Mouse (Mus musculus) kidney, adult 9 months (tissue): ENCODE results near the gene Irgc1.

ENCODE experiments used
- DNase-seq: peaks from one replicate; pipeline ENCODE4 v3.0.0; 2022

Gene Irgc1

DNA sequence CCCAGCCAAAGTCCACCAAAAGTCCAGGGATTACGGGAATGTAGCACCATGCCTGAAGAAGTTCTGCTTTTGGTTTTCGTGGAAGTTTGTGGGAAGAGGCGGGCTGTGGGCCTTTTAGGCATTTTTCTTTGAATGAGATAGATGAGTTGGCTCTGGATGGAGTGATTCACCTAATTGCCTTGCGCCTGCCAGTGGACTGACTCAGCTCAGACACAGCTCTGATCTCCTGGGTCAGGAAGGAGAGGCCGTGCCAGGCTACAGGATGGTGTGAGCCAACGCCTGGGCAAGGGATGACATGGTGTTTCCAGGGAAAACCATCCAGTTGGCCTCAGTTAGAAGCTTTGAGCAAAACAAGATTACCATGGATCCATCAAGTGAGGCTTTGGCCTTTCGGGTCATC lies 18.3 kb upstream of the Irgc1 start:
- no peak for DNase-seq

DNA sequence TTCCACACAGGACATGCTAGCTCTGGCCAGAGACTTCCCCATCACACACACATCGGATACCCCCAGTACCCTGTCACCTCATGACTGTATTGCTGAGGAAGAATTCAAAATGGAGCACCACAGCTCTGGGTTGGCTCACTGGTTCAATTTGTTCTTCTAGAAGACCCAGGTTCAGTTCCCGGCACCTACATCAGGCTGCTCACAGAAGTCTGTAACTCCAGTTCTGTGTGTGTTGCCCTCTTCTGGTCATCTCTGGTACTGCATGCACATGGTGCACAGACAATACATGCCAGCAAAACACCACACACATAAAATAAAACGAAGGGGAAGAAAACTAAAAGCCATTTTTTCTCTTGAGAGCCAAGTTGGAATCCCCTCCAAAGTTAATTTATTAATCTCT lies 17.0 kb upstream of the Irgc1 start:
- DNase-seq = no peak

DNA sequence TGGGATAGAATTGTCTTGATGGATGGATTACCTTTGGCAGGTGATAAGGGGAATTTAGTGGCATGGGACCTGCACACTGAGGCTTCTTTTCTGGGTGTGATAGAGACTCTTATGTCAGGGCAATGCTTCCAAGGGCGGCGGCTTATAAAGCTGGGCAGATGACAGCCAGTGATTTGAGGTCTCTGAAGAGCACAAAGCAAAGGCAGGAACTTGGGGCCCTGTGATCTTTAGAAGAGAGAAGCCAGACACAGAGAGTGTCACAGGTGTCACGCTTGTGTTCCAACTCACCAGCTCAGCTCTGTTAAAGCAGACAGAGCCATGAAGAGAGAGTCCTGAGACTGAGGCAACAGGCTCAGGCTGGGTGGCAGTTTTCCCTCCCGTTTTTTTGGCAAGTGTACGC lies 15.8 kb upstream of the Irgc1 start:
- DNase-seq = no peak

DNA sequence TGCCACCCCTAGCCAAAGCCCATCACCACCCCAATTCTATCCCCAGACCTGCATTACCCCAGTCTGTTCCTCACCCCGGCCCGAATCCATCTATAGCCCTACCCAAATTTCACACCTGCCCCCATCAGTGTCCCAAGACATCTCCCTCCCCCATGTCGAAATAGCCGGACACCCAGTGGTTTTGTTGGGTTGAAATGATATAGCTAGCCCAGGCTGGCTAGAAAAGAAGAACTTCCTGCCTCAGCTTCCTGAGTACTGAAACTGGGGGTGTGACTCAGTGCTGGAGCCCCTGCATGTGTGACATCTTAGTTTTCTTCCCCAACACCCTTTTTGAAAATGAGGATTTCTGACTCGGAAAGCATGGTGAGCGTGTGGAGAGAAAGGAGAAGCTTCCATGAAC lies 14.7 kb upstream of the Irgc1 start:
- DNase-seq = no peak

DNA sequence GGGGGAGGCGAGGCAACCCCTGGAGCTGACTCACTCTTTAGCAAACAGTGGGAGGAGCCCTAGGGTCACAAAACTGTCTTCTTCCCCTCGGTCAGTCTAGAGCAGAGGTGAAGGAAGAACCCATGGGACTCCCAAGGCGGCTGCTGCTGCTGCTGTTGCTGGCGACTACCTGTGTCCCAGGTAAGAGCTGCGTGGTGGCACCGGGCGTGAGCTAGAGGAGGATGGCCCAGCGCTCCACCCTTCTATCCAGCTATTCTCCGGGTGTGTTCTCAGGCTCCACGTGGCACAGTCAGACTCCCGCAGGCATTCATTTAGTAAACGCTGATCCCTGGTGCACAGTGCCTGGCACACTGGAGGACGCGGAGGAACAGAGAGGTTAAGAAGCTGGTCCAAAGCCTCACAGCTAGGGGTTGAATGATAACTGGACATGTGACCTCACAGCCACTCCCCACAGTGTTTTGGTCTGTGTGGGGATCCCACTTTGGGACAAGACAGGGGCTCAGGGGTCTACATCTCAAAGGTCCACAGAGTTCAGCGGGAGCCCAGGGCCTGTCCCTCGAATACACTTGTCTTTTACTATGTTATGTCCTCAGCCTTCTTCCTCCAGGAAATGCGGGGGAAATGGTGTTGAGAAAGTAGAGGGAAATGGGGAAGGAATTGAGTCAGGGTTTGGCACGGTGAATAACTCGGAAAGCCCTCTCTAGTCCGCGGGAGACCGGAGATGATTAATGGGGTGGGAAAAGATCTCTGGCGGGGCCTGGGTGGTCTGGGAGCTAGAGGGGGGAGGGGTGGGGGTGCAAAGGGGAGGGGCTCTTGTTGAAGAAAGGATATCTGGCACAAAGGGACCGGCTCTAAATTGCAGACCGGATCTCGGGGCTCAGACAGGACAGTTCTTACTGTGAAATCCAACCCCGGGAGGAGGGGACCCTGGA lies 10.6 kb upstream of the Irgc1 start, which contains the start of gene Plaur:
Plaur (plus strand) TSS at position 97 of the 932 bp plus-strand sequence.
- DNase-seq = peak; percentile 47

DNA sequence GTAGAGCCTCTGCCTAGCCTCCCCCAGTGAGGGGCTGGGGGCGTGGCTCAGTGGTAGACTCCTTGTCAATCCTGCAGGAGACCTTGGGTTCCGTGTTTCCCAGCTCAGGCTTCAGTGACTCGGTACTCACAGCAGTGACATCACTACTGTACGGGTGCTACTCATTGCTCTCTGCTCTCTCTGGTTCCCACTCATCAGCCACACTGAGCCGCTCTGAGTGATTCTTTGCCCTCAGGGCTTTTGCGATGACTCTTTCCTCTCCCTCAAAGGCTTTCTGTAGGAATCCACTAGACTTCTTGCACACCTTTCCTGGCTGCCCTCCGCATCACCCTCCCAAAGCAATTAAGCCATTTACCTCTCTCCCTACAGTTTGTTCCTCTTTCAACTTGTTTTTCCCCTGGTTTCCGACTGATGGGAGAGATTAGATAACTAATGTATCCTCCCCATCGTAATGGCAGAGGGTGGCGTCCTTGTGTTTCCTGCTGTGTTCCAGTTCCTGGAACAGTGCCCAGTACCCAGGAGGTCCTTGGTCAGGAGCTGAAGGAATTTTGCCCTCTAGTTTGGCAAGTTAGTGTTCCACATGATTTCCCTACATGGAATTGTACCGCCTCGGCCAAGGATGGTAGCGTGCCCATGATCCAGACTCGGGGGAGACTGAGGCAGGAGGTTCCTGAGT lies 9.4 kb upstream of the Irgc1 start:
- peak; percentile 87 for DNase-seq

DNA sequence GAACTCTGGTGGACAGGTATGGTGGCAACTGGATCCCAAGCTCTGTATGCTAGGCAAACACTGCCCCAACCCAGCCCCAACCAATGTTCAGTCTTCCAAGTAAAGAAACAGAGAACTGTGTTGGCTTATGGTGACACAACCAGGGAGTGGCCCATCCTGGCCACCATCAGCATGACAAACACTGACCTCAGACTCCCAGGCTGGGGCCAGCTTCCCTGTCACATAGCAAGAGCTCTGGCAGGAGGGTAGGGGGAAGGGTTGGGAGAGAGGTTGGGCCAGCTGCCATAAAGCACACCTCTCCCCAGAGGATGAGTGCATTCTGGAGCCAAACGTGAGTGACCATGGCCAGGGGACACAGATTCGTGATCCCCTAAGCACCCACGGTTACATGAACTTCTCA lies 7.7 kb upstream of the Irgc1 start:
- no peak for DNase-seq

DNA sequence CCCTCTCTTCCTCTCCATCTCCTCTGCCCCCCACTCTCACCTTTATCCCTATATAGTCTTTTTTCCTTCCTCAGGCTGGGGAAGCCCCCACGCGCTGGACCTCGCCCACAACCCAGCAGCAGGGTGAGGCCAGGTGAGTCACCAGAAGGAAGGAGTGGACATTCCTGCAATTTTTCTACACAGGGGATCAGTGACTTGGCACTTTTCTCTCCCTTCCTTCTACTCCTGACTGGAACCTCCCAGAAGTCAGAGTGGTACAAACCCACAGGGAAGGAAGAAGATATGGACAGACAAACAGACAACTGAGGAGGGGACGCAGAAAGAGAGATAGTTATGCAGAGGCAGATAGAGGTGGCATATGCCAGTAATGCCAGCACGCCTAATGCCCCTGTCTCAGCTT lies 7.3 kb upstream of the Irgc1 start:
- no peak for DNase-seq

DNA sequence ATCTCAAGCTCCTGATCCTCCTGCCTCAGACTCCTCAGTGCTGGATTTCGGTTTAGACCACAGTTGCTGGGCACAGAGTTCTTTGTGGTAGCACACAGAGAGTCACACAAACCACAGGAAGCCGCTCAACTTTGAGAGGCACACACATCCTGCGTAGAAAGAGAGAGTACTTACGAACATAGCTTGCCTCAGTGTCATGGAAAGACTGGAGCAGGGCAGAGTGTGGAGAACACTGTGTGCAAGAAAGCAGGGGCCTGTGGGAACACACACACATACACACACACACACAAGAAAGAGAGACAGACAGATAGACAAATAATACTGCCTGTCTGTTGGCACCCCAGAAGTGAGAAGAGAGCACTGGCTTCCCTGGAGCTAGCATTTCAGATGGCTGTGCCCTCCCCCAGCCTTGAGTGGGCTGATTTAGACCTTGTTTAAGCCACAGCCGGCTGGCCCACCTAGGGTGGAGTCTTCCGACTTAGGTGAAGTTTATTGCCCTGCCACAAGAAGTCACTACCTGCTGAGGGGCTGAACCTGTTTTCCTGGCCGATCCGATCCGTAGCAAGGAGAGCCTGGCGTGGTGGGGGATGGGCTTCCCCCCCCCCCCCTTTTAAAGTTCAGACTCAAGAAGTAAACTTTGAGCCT lies 5.8 kb upstream of the Irgc1 start:
- DNase-seq = no peak

DNA sequence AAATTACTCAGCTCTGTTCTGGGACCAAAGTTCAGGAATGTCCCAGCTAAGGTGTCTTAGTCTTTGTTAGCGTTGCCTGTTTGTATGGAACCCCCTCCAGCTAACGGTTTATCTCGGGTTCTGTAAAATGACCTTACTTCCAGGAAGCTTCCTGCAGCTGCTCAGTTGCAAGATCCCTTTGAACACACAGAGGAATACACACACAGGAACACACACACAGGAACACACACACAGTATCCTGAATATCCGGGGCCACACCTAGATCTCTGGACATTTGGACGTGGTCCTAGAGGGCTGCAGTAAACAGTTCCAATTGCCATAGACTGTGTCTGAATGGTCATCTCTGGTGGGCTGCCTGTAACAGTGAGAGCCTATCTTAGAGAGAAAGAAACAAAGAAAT lies 3.6 kb upstream of the Irgc1 start:
- DNase-seq = peak; percentile 61

DNA sequence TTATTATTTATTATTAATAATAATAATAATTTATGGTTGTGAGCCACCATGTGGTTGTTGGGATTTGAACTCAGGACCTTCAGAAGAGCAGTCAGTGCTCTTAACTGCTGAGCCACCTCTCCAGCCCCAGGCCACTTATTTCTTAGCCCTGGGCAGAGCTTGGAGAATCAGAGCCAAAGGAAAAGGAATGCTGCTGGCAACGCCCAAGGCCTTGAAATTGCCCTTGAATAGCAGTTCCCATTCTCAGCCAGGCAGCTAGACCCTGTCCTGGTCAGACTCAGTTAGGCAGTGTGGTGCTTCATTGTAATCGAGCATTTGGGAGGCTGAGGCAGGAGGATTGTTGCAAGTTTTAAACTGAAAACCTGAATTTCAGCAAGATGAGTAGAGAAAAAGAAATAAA lies 2.1 kb upstream of the Irgc1 start:
- no peak for DNase-seq

DNA sequence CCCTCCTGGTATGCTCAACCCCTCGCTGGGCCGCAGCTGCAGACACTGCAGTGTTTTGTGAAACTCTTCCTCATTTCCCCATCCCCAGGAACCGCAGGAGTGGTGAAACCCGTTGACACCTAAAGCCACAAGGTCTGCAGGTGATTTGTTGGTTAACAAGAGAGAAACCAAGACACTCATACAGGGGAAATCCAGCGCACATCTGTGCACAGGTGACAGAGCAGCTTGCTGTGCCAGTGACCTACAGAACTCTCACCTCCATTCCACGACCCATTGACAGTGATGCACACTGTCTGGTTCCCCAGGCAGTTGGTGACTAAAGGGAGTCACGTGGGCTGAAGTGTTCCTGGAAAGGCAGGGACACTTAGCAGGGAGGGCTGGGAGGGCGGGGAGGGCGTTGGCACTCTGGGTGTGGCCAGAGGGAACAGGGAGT lies 1.5 kb downstream of the Irgc1 start:
- no peak for DNase-seq

DNA sequence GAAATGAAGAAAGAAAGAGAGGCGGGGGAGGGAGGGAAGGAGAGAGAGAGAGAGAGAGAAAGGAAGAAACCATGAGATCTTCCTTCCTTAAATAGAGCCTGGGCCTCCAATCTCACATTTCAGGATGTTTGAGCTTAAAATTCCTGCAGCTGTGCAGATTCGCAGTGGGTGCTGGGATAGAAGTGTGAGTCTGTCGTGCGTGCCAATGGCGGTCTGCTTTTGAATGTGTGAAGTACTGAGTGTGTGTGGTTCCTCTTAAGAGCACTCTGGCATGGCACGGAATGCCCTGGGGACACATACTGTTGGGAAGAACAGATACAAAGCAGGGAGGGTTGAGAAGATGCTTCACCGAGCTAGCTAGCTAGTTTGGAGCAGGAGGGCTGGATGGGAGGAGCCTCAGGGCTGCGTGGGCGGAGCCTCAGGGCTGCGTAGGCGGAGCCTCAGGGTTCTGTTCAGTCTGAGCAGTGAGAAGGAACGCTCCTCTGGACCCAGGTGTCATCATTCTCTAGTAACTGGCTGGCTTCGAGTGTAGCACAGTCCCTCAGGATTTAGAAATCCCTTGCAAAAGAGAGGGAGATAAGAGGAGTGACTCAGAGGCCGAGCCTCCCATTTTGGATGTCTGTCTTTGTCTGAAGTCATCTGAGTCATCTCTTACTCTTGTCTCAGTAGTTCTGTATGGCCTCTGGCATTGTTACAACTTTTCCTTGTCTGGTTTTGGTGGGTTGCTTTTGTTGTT lies 3.1 kb downstream of the Irgc1 start:
- DNase-seq = no peak

DNA sequence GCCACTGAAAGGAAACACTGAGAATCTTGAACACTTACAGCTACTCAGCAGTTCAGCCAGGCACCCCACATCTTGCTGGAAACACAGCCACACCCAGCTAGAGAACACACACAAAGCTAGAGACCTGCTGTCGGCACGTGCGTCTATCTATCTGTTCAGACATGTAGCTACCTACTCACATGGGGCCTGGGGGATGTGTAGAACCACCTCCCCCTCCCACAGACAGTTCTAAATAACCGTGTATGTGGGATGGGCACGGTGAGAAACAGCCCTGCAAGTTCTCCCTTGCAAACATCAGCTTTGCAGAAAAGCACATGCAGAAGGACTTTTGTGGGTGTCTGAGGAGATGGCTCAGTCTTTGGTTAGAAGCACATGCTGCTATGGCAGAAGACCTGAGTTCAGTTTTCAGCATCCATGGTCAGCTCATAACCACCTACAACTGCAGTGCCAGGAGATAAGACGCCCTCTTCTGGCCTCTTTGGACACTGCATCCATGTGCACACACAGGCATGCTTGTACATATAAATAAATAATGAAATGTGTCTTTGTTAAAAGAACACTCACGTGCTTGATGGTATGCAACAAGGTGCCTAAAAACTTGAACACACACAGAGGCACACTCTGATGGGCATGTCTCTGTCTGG lies 5.3 kb downstream of the Irgc1 start:
- no peak for DNase-seq

DNA sequence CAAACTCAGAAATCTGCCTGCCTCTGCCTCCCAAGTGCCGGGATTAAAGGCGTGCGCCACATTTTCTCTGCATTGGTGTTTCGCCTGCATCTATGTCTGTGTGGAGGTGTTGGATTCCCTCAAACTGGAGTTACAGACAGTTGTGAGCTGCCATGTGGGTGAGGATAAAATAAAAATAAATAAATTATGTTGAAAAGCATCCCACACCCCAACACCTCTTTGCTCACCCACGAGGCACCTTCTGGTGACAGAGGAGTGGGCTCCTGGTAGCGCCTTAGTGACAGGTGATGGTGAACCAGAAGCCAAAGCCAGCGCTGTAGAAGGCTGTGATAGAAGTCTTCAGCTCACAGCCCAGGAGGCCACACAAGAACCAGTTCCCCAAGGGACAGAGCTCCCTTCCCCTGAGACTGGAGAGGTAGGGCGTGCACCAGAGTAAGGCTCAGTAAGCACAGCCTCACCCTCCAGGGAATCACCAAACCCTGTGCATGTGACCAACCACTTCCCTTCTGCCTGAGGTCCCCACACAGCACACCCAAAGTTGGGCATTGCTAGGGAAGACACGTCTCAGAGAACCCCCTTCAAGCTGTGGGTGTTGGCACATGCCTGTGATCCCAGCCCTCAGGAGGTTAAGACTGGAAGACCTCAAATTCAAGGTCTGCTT lies 6.7 kb downstream of the Irgc1 start:
- DNase-seq = no peak

DNA sequence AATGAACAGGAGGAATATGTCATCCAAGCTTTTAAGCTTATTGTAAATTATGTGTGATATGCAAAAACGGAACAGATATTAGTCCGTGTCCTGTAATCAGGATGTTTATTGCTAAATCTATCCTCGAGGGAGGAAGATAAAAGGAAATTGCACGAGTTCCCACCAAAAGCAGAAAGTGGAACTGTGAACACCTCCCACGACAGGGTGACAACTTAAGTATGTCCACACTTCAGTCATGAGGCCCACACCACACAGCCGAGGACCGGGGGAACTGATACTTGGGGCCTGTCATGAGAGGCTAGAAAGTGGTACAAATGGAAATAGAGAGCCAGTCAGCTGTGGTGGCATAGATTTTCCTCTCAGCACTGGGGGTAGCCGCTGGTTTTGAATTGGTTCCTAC lies 9.8 kb downstream of the Irgc1 start:
- DNase-seq = no peak

DNA sequence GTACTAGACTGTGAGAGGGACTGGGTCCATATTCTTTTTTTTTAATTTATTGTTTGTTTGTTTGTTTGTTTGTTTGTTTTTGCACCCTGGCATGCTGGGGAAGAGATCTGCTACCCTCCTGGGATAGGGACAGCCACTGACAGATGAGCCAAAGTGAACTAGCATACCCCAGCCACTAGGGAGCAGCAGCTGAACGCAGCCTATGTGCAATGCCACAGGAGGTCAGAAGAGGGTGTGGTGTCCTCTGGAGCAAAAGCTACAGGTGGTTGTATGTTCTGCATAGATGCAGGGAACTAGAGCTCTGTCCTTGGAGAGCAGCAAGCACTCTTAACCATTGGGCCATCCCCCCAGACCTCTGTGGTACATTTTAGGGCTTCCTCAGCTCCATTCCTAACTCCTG lies 10.3 kb downstream of the Irgc1 start:
- DNase-seq = peak; percentile 76

DNA sequence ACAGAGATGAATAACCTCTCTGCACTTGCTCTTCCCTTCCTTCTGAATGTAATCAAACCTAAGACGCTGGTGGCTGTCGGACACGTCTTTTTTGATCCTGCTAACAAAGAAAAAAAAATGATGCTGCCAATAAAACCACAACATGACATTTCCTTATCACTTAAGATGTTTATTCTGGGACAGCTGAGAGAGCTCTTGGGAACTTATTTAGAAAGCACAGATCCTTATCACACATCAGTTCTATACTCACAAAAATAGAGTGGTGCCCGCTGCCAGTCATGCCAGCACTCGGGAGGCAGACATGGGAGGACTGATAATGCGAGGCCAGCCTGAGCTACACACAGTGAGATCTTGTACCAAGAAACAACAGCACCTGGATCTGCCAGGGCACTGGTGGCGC lies 12.2 kb downstream of the Irgc1 start:
- DNase-seq = no peak

DNA sequence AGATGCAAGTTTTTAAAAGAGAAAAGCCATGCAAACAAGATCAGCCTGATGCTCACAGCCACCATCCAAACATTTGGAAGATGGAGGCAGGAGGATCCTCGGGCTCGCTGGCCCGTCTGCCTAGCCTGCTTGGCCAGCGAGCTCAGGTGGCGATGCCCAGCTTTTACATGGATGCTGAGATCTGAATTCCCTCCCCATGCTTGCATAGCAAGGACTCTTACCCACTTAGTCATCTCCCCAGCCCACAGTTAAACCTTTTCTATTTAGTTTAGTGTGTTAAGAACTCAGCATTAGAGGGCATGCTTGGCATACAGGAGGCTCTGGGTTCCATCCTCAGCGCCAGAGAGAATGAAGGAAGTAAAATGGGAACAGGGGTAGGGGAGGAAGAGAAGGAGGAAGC lies 12.9 kb downstream of the Irgc1 start:
- DNase-seq = no peak

DNA sequence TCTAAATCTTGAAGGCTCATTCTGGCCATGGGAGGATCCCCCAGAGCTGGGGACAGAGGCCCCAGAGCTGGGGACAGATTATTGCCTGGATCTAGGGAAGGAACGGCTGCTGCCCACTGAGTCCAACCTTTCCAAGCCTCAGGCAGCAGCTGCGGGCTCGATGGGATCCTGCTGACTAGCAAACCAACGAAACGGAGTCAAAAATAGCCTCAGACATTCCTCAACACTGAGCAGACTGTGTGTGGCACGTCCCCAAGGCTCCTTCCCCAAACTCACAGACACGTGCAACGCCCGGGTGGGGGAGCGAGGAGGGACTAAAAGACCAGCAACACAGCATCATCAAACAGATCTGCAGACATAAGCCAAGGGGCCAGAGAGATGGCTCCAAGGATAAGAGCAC lies 14.1 kb downstream of the Irgc1 start:
- DNase-seq = no peak

DNA sequence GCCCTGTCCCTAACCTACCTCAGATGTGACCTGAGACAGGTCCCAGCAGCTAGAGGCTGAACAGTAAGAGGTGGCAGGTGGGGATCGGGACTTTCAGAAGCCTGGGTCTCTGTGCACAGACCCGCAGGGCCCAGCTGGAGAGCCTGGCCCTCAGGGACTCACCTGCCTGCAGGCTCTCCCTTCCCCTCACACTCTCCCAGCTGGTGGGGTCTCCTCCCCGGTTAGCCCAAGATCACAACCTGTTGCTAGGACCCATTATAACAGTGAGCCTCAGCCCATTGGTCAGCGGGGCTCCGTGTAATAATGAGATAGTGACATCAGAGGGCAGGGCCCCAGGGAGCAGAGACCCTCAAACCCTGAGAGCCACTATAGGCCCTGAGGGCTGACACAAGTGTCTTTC lies 16.8 kb downstream of the Irgc1 start:
- no peak for DNase-seq

DNA sequence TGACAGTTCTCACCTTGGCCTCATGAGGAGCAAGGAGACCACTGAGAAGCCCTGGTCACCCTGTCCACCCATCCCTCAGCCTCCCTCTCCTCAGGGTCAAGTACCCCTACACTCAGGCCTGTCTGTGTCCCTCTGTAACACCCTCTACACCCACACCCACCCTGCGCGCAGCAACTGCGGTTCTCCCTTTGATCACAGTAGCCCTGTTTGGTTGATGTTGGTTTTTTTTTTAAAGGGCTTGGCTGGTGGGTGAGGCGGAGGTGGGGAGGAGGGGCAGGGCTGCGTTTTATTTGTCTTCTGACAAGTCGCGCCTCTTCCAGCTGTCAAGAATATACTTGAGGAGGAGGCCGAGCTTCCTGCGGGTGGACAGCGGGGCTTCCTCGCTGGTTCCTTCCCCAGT lies 20.4 kb downstream of the Irgc1 start:
- DNase-seq = no peak
